Mouse (Mus musculus): ENCODE data around the gene Resp18. TPM values are rescaled to one million over a fixed set of nuclear protein-coding genes. Genes with fewer than 3 reads are reported as not detected.

Gene Resp18
- polyA plus RNA-seq, 1 experiment from 2014 or later, result not detected

- H3K9ac ChIP-seq (replicated peaks), result peak overlapping the region; percentile 53
- H3K4me1 ChIP-seq (ENCODE audit: insufficient read depth), result peaks cover 12% of the 10 kb centered on the region; the same call in 1 of the 2 replicates
- no peaks in the 10 kb centered on the region for H3K27me3 ChIP-seq (ENCODE audit: insufficient read depth, low read length)
- H3K4me3 ChIP-seq (ENCODE audit: low read depth, low read length), result peak overlapping the region; percentile 66
- TF ChIP-seq CTCF (IDR thresholded peaks at IDR 0.05; ENCODE audit: low read depth) (peak; percentile 44), EP300 (IDR thresholded peaks at IDR 0.05; ENCODE audit: low read depth) (no peak)
- peak overlapping the region; percentile 88 for H3K4me2 ChIP-seq (ENCODE audit: low read depth, low read length)
- peak overlapping the region; percentile 91 for H3K27ac ChIP-seq (ENCODE audit: low read depth)
- 0% methylated on average over 20 of the region's 20 CpGs for WGBS (ENCODE audit: insufficient replicate concordance)
- DNase-seq (peak; percentile 90), ATAC-seq (peak; percentile 45)
- H3K9me3 ChIP-seq (ENCODE audit: low read length), result no peaks in the 10 kb centered on the region
- H3K36me3 ChIP-seq (replicated peaks; ENCODE audit: insufficient read depth, low read length), result peaks cover 15% of the 10 kb centered on the region
These were observed 38.6 kb upstream of the Resp18 start for GRCm38 (mm10) chr1:75316861-75317240.

- 82% methylated on average over 29 of the region's 29 CpGs for WGBS (ENCODE audit: insufficient replicate concordance)
- peak overlapping the region; percentile 88 for H3K4me2 ChIP-seq (ENCODE audit: low read depth, low read length)
- no peaks in the 10 kb centered on the region for H3K27me3 ChIP-seq (ENCODE audit: insufficient read depth, low read length)
- H3K36me3 ChIP-seq (replicated peaks; ENCODE audit: insufficient read depth, low read length), result peaks cover 24% of the 10 kb centered on the region
- H3K9ac ChIP-seq (replicated peaks), result peak overlapping the region; percentile 53
- no peaks in the 10 kb centered on the region for H3K9me3 ChIP-seq (ENCODE audit: low read length)
- ATAC-seq, result no peak
- DNase-seq, result peak; percentile 19
- peak overlapping the region; percentile 91 for H3K27ac ChIP-seq (ENCODE audit: low read depth)
- peak overlapping the region; percentile 66 for H3K4me3 ChIP-seq (ENCODE audit: low read depth, low read length)
- peaks cover 12% of the 10 kb centered on the region; the same call in 1 of the 2 replicates for H3K4me1 ChIP-seq (ENCODE audit: insufficient read depth)
- no peak for TF ChIP-seq EP300 (IDR thresholded peaks at IDR 0.05; ENCODE audit: low read depth)
- no peak for TF ChIP-seq CTCF (IDR thresholded peaks at IDR 0.05; ENCODE audit: low read depth)
These were observed 37.5 kb upstream of the Resp18 start for GRCm38 (mm10) chr1:75315456-75316365.

DNA sequence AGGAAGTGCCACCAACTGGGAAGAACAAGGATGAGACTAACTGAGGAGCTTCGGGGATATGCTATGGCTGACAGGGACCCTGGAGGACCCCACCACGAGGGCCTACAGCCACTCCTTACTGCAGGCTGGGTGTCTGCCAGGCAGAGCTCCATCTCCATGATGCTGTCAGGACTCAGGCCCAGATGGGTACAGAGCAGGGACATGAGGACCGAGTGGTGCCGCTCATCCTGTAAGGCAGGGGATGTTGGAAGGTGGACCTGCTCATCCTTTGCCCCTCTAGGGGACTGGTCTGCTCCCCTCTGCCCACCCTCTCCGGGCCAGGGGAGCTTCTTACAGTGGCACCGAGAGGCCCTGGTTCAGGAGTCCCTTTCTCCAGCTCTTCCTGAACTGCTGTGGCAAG is 36.8 kb upstream of the Resp18 start:
- ATAC-seq, result no peak
- peak; percentile 10 for DNase-seq
- H3K4me2 ChIP-seq (ENCODE audit: low read depth, low read length), result no peak overlapping the region
- no peak overlapping the region for H3K4me3 ChIP-seq (ENCODE audit: low read depth, low read length)
- no peak for TF ChIP-seq EP300 (IDR thresholded peaks at IDR 0.05; ENCODE audit: low read depth)
- TF ChIP-seq CTCF (IDR thresholded peaks at IDR 0.05; ENCODE audit: low read depth), result no peak
- H3K4me1 ChIP-seq (ENCODE audit: insufficient read depth), result peaks cover 12% of the 10 kb centered on the region; the same call in 1 of the 2 replicates
- H3K27me3 ChIP-seq (ENCODE audit: insufficient read depth, low read length), result no peaks in the 10 kb centered on the region
- no peak overlapping the region for H3K27ac ChIP-seq (ENCODE audit: low read depth)
- H3K9ac ChIP-seq (replicated peaks), result no peak overlapping the region
- 87% methylated on average over 6 of the region's 6 CpGs for WGBS (ENCODE audit: insufficient replicate concordance)
- H3K9me3 ChIP-seq (ENCODE audit: low read length), result no peaks in the 10 kb centered on the region
- peaks cover 24% of the 10 kb centered on the region for H3K36me3 ChIP-seq (replicated peaks; ENCODE audit: insufficient read depth, low read length)

GRCm38 (mm10) chr1:75311694-75312093 is 33.5 kb upstream of the Resp18 start:
- H3K9ac ChIP-seq (replicated peaks), result no peak overlapping the region
- peaks cover 39% of the 10 kb centered on the region for H3K36me3 ChIP-seq (replicated peaks; ENCODE audit: insufficient read depth, low read length)
- H3K4me2 ChIP-seq (ENCODE audit: low read depth, low read length), result no peak overlapping the region
- whole genome bisulfite sequencing (ENCODE audit: insufficient replicate concordance), result 88% methylated on average over 6 of the region's 6 CpGs
- TF ChIP-seq CTCF (IDR thresholded peaks at IDR 0.05; ENCODE audit: low read depth) (no peak), EP300 (IDR thresholded peaks at IDR 0.05; ENCODE audit: low read depth) (no peak)
- DNase-seq, result peak; percentile 10
- no peak for ATAC-seq
- no peaks in the 10 kb centered on the region for H3K27me3 ChIP-seq (ENCODE audit: insufficient read depth, low read length)
- no peak overlapping the region for H3K27ac ChIP-seq (ENCODE audit: low read depth)
- no peaks in the 10 kb centered on the region for H3K9me3 ChIP-seq (ENCODE audit: low read length)
- H3K4me3 ChIP-seq (ENCODE audit: low read depth, low read length), result no peak overlapping the region
- H3K4me1 ChIP-seq (ENCODE audit: insufficient read depth), result peaks cover 12% of the 10 kb centered on the region; the same call in 1 of the 2 replicates

- ATAC-seq (no peak), DNase-seq (no peak)
- no peak overlapping the region for H3K4me3 ChIP-seq (ENCODE audit: low read depth, low read length)
- no peaks in the 10 kb centered on the region for H3K9me3 ChIP-seq (ENCODE audit: low read length)
- no peak overlapping the region for H3K9ac ChIP-seq (replicated peaks)
- H3K4me2 ChIP-seq (ENCODE audit: low read depth, low read length), result no peak overlapping the region
- 74% methylated on average over 2 of the region's 2 CpGs for WGBS (ENCODE audit: insufficient replicate concordance)
- TF ChIP-seq CTCF (IDR thresholded peaks at IDR 0.05; ENCODE audit: low read depth) (no peak), EP300 (IDR thresholded peaks at IDR 0.05; ENCODE audit: low read depth) (no peak)
- peaks cover 15% of the 10 kb centered on the region for H3K36me3 ChIP-seq (replicated peaks; ENCODE audit: insufficient read depth, low read length)
- no peaks in the 10 kb centered on the region for H3K27me3 ChIP-seq (ENCODE audit: insufficient read depth, low read length)
- H3K4me1 ChIP-seq (ENCODE audit: insufficient read depth), result no peaks in the 10 kb centered on the region
- no peak overlapping the region for H3K27ac ChIP-seq (ENCODE audit: low read depth)
These were observed 26.4 kb upstream of the Resp18 start for GRCm38 (mm10) chr1:75304662-75305061.

DNA sequence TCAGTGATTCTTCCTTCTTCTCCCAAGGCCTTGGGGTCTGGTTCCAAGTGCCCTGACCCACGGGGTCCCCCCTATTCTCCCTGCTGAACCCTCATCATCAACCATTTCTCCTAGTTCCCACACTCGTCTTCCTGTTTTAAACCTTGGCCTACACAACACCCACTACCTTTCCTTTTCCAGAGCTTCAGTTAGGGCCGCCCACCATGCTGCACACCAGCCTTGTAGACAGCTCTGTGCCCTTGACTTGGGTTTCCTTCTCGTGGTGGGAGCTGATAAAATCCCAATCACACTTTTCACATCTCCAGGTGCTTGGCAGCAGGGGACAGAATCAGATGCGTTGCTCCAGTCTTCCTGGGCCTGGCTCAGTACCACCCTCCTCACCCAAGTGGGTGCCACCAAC is 16.1 kb upstream of the Resp18 start:
- 58% methylated on average over 5 of the region's 5 CpGs for WGBS (ENCODE audit: insufficient replicate concordance)
- Histone ChIP-seq H3K27me3 (ENCODE audit: insufficient read depth, low read length) (no peaks in the 10 kb centered on the region), H3K4me2 (ENCODE audit: low read depth, low read length) (no peak overlapping the region), H3K4me3 (ENCODE audit: low read depth, low read length) (no peak overlapping the region), H3K27ac (ENCODE audit: low read depth) (no peak overlapping the region), H3K4me1 (ENCODE audit: insufficient read depth) (no peaks in the 10 kb centered on the region), H3K9me3 (ENCODE audit: low read length) (no peaks in the 10 kb centered on the region), H3K9ac (replicated peaks) (no peak overlapping the region), H3K36me3 (replicated peaks; ENCODE audit: insufficient read depth, low read length) (no peaks in the 10 kb centered on the region)
- no peak for DNase-seq
- ATAC-seq, result no peak
- TF ChIP-seq EP300 (IDR thresholded peaks at IDR 0.05; ENCODE audit: low read depth) (no peak), CTCF (IDR thresholded peaks at IDR 0.05; ENCODE audit: low read depth) (no peak)

Measured in liver, postnatal 0 days (tissue).